Mouse (Mus musculus): ENCODE data around the gene Hnrnpa3. TPM values are rescaled to one million over a fixed set of nuclear protein-coding genes. Genes with fewer than 3 reads are reported as not detected.

The Hnrnpa3 gene
- polyA plus RNA-seq, 1 experiment = 136 TPM

DNA sequence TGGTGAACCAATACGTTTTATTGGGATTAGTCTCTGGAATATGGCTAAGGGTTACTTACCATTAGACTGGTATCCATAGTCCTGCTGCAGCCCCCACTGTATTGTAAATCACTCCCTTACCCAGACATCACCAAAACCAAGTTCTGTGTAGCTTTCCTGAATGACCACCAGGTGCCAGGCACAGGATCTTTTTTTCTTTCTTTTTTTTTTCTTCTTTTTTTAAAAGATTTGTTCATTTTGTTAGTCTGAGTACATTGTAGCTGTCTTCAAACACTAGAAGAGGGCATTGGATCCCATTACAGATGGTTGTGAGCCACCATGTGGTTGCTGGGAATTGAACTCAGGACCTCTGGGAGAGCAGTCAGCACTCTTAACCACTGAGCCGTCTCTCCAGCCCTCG is 54.0 kb downstream of the Hnrnpa3 start:
- Histone ChIP-seq H3K9me3 (peaks cover 11% of the 10 kb centered on the region), H3K4me3 (replicated peaks) (no peak overlapping the region), H3K4me1 (peaks cover 33% of the 10 kb centered on the region), H3K27me3 (replicated peaks) (no peaks in the 10 kb centered on the region), H3K36me3 (replicated peaks; ENCODE audit: low read length) (peaks cover 15% of the 10 kb centered on the region)
- TF ChIP-seq GATA1 (IDR thresholded peaks at IDR 0.05; ENCODE audit: borderline replicate concordance, low read length) (no peak), FLI1 (IDR thresholded peaks at IDR 0.05; ENCODE audit: low read length) (no peak)

DNA sequence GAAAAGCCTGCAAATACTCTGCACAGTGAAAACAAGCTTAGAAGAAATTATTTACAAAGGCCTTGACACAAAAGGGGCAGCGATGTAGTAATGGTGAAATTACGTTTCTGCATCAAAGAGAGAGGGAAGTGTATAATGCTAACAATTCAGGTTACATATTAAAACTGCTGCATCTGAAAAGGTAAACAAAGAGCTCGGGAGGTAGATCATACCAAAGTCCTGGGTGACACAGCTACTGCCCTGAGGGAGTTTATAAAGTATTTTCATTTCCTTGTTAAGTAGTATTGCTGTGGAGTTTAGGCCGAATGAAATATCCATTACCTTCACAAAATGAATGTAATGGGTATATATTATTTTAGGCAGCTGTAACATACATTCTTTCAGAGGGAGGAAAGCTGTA is 55.7 kb downstream of the Hnrnpa3 start:
- Histone ChIP-seq H3K4me3 (replicated peaks) (no peak overlapping the region), H3K27me3 (replicated peaks) (no peaks in the 10 kb centered on the region), H3K9me3 (no peaks in the 10 kb centered on the region), H3K4me1 (peaks cover 37% of the 10 kb centered on the region), H3K36me3 (replicated peaks; ENCODE audit: low read length) (no peaks in the 10 kb centered on the region)
- TF ChIP-seq FLI1 (IDR thresholded peaks at IDR 0.05; ENCODE audit: low read length) (no peak), GATA1 (IDR thresholded peaks at IDR 0.05; ENCODE audit: borderline replicate concordance, low read length) (no peak)

DNA sequence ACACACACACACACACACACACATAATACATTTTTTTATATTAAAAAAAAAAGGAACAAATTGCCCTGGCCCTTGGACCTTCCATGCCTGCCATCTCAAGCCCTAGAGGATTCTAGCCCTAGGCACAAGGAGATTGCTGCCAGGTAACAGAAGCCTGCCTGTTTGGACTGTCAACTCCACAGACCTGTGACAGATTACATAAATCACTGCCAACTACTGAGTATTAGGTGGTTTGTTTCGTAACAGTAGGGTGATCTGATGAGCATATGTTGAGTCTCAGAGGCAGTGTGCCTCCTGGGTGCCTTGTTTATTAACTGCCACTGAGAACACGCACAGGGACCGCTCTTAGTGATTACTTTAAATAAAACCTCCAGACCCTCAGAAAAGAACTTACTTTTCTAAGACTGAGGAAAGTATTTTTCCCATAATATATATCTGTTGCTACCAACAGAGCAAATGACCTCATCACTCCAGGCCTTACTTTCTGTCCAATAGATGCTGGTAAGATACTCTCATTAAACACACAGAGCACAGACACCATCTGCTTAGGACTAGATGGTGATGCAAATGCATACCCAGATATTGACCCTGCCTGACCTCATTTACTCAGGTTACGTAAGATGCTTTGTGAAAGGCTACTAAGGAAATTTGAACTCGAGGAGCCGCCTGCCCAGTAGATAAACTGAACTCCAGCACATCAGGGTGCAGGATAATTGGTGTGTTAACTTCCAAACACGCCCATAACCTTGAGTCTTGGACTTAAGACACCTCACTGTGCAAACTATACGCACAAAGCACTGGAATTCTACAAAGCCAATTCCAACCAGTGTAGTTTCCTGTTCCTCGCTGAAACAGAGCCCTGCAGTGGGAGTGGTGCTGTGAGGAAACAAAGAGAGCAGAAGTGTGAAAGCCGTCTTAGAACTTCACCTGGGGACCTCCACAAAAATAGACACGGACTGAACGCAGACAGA is 57.3 kb downstream of the Hnrnpa3 start:
- TF ChIP-seq FLI1 (IDR thresholded peaks at IDR 0.05; ENCODE audit: low read length) (no peak), GATA1 (IDR thresholded peaks at IDR 0.05; ENCODE audit: borderline replicate concordance, low read length) (no peak)
- H3K4me1 ChIP-seq = peaks cover 38% of the 10 kb centered on the region
- no peaks in the 10 kb centered on the region for H3K36me3 ChIP-seq (replicated peaks; ENCODE audit: low read length)
- no peaks in the 10 kb centered on the region for H3K9me3 ChIP-seq
- H3K4me3 ChIP-seq (replicated peaks) = no peak overlapping the region
- no peaks in the 10 kb centered on the region for H3K27me3 ChIP-seq (replicated peaks)

Other genes with a start within 250 kb of the Hnrnpa3 start
- 11.9 and 34.2 TPM in 2 replicates for gene Nfe2l2, start 45.4 kb downstream of the Hnrnpa3 start, polyA plus RNA-seq (2012; ENCODE audit: insufficient read depth, low replicate concordance)
- 2.9 TPM in 1 of 2 replicates, not detected in the other for gene Agps, start 172.9 kb downstream of the Hnrnpa3 start, polyA plus RNA-seq (2012; ENCODE audit: insufficient read depth, low replicate concordance)

Measured in megakaryocyte, embryonic 14.5 days (primary cell).